Mouse (Mus musculus): ENCODE measurements around the gene Npm1. TPM values are rescaled to one million over a fixed set of nuclear protein-coding genes. Genes with fewer than 3 reads are reported as not detected.
A peak's percentile ranks its signal among the peaks of the same experiment; 100 is the strongest.

Gene Npm1
- polyA plus RNA-seq, 1 experiment from 2014 or later = 392 TPM

DNA sequence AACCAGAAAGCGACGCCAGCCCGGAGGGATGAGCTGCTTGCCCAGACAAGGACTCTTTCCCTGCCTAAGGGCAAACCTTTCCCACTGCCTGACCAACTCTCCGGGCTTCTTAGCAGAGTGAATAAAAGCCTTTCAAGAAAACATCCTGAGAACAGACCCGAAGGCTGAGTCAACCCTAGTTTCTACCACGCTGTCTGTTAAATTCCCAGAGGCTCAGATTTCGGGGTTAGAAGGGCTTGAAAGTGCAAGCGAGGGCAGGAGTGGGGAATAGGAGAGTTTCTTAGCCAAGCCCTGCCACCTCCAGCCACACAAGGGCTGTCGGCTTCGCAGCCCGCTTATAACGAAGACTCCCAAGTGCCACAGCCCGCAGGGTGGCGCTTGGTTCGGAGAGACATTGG, 36.1 kb upstream of the Npm1 start:
- H3K27ac ChIP-seq = no peak overlapping the region
- whole genome bisulfite sequencing = 4% methylated on average over 15 of the region's 15 CpGs
- no peak overlapping the region for H3K4me3 ChIP-seq
- no peaks in the 10 kb centered on the region for H3K9me3 ChIP-seq (replicated peaks)
- no peaks in the 10 kb centered on the region for H3K36me3 ChIP-seq
- no peak overlapping the region for H3K9ac ChIP-seq
- peaks cover 96% of the 10 kb centered on the region for H3K27me3 ChIP-seq
- H3K4me1 ChIP-seq (replicated peaks) = peaks cover 38% of the 10 kb centered on the region
- H3K4me2 ChIP-seq = no peak overlapping the region
- no peak for ATAC-seq (replicated peaks; ENCODE audit: insufficient number of reproducible peaks, insufficient read depth, low FRiP score, low read depth)

DNA sequence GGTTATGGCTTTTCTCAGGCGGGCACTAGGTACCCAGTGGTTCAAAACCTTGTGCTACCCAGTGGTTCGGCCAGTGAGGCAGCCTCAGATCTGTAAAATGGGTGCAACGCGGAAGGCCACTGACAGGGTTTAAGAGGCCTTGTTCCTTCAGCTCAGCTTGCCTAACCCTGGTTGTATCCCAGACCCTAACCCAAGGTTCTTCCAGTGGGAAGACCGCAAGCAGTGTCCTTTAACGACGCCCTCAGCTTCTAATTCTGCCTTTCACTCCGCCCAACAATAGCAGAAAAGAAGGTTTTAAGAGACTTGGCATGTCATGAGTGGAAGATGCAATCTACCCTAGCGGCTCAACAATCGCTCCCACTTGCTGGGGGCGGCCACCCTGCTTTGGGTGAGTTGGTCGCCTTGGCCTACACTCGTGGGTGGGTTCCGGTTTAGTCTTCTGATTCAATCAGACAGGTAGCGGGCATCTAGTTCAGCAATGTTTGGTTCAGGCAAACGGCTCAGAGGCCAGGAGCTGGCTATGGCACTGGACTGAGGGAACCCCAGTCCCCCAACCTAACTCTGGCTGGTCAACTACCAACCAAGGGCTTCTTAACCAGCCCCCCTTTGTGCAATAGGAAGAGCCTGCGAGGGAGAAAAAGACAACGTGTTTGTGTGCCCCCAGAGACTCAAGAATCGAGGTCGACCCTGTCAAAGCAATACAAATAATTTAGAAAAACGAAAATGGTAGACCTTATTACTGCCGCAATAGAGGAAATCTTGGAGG, 35.5 kb upstream of the Npm1 start:
- Histone ChIP-seq H3K4me2 (no peak overlapping the region), H3K9ac (no peak overlapping the region), H3K9me3 (replicated peaks) (no peaks in the 10 kb centered on the region), H3K4me1 (replicated peaks) (peaks cover 32% of the 10 kb centered on the region), H3K36me3 (no peaks in the 10 kb centered on the region), H3K27me3 (peaks cover 96% of the 10 kb centered on the region), H3K4me3 (no peak overlapping the region), H3K27ac (no peak overlapping the region)
- 25% methylated on average over 22 of the region's 22 CpGs for WGBS
- no peak for ATAC-seq (replicated peaks; ENCODE audit: insufficient number of reproducible peaks, insufficient read depth, low FRiP score, low read depth)

DNA sequence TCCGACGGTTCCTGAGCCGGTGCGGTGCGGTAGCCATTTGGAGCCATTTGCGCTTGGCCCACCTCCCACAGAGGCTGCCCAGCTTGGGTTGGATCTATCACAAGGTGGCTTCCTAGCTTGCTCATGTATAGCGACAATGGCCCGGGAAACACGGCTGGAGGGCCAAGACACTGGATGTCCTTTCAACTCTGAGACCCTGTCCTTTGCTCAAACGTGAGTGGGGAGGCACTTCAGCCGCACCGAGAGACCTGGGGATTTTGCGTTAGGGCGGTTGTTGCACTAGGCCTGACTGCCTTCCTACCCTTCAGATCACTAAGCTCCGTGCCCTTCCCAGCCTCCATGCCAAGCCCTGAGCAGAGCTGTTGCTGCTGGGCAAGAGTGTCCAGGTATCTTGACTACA, 34.7 kb upstream of the Npm1 start:
- no peaks in the 10 kb centered on the region for H3K9me3 ChIP-seq (replicated peaks)
- H3K36me3 ChIP-seq = no peaks in the 10 kb centered on the region
- peaks cover 24% of the 10 kb centered on the region for H3K4me1 ChIP-seq (replicated peaks)
- H3K9ac ChIP-seq = no peak overlapping the region
- H3K4me3 ChIP-seq = no peak overlapping the region
- H3K27me3 ChIP-seq = peaks cover 96% of the 10 kb centered on the region
- H3K4me2 ChIP-seq = no peak overlapping the region
- H3K27ac ChIP-seq = no peak overlapping the region
- 22% methylated on average over 15 of the region's 15 CpGs for WGBS
- no peak for ATAC-seq (replicated peaks; ENCODE audit: insufficient number of reproducible peaks, insufficient read depth, low FRiP score, low read depth)

DNA sequence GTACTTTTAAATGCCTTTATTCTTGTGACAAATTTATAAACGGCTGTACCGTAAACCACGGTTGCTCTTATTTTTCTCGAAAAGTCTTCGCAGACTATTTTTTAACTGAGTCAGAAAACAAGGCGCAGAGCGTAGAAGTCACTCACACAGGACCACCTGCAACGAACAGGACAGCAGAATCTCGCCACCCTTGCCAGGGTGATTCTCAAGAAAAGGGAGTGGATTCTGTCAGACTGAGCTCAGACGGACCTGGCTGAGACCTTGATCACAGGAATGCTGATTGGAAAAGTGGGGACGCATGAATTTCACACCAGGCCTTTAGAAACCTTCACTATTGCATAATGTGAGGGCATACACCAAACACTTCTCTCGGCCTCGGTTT, 34.1 kb upstream of the Npm1 start:
- no peak overlapping the region for H3K4me2 ChIP-seq
- H3K9ac ChIP-seq = no peak overlapping the region
- no peaks in the 10 kb centered on the region for H3K36me3 ChIP-seq
- WGBS = 28% methylated on average over 13 of the region's 13 CpGs
- H3K4me1 ChIP-seq (replicated peaks) = peaks cover 19% of the 10 kb centered on the region
- no peaks in the 10 kb centered on the region for H3K9me3 ChIP-seq (replicated peaks)
- no peak for ATAC-seq (replicated peaks; ENCODE audit: insufficient number of reproducible peaks, insufficient read depth, low FRiP score, low read depth)
- H3K27ac ChIP-seq = no peak overlapping the region
- H3K27me3 ChIP-seq = peaks cover 96% of the 10 kb centered on the region
- H3K4me3 ChIP-seq = no peak overlapping the region

DNA sequence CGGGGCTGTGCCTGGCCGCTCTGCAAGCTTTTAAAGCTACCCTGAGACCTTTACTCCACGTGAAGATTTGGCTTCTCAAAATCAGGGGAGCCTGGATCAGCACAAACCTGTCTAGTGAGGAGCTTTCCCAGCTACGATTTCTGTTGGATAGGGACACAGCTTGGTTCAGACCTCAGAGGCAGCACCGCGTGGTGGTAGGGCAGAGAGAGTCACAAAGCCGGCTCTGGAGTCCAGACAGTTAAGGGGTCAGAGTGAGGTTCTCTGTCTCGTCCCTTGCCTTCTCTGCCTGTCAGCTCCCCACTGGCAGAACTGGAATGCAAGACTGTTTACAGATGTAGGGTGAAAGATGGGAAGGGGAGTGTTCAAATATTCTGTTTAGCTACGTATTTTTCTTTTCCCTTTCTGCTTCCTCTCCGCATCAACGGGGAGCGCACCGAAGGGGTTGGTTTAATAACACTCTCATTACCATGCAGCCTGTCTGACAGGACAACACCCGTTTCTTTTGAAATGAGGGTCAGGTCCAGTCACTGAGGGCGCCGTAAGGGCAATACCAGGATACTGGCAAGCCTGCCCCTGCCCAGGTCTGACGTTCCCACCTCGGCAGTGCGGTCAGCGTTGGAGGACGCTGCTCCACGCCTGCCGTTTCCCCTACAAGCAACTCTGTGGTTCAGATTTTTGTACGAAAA, 33.6 kb upstream of the Npm1 start:
- Histone ChIP-seq H3K4me3 (no peak overlapping the region), H3K4me1 (replicated peaks) (peaks cover 17% of the 10 kb centered on the region), H3K4me2 (no peak overlapping the region), H3K27me3 (peaks cover 96% of the 10 kb centered on the region), H3K9ac (no peak overlapping the region), H3K9me3 (replicated peaks) (no peaks in the 10 kb centered on the region), H3K27ac (no peak overlapping the region), H3K36me3 (no peaks in the 10 kb centered on the region)
- 12% methylated on average over 24 of the region's 24 CpGs for WGBS
- ATAC-seq (replicated peaks; ENCODE audit: insufficient number of reproducible peaks, insufficient read depth, low FRiP score, low read depth) = no peak

DNA sequence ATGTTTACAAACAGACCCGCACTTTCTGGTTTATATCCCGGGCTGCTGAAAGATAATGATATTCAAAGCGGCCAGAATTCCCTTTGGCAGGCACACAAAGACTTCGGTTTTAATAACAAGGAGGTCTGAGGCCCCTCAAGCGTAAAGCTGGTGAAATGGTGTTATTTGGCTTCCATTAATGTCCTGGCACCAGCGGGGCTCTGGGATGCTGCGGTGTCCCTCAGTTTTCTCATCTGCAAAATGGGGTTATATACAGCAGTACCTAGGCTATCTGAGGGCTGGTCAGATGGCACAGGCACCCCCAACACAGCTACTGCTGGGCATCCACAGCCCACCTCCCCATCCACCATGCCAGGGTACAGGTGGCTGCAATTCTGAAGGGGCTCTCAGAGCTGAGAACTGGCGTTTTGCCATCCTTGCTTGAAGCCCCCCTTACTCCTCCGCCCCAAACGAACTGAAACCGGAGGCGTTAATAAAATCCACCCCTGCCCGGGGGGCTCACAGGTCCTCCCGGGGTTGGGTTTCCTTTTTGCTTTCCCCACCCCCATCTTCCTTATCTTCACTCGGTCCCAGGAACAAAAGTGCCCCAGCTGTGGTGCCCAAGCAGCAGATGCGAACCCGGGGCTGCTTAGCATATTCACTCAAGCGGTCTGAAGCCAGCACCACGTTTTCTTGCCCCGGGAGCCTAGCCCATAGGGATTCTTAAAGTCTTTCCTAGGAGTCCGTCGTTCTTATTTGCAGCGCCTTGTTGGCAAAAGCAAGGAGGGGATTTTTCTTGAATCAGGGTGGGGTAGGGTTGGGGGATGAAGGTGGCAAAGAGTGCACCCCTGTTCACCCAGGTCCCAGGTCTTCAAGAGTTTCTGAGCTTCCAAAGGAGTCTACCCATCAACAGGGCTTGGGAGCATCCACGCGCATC, 32.8 kb upstream of the Npm1 start:
- H3K4me1 ChIP-seq (replicated peaks) = peaks cover 9% of the 10 kb centered on the region
- H3K9me3 ChIP-seq (replicated peaks) = no peaks in the 10 kb centered on the region
- H3K9ac ChIP-seq = no peak overlapping the region
- H3K4me2 ChIP-seq = no peak overlapping the region
- H3K4me3 ChIP-seq = no peak overlapping the region
- no peak for ATAC-seq (replicated peaks; ENCODE audit: insufficient number of reproducible peaks, insufficient read depth, low FRiP score, low read depth)
- no peak overlapping the region for H3K27ac ChIP-seq
- WGBS = 4% methylated on average over 25 of the region's 25 CpGs
- no peaks in the 10 kb centered on the region for H3K36me3 ChIP-seq
- peaks cover 96% of the 10 kb centered on the region for H3K27me3 ChIP-seq

DNA sequence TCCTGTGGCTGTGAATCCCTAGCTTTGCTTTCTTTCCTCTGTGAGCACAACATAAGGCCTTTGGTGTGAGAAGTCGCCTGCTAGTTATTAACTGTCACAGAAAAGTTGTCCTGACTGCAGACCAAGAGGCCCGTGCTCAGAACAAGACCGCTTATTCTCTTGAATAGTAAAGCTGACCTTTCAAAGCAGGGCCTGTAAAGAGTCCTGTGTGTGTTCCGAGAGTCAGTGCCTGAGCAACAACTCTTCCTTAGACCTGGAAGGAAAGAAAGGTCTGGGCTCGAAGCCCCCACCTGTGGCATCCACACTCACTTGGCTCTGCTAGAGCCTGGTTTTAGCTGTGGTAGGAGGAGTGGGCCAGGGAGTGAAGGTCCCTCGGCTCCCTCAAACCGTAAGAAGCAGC, 32.1 kb upstream of the Npm1 start:
- Histone ChIP-seq H3K9me3 (replicated peaks) (no peaks in the 10 kb centered on the region), H3K27me3 (peaks cover 96% of the 10 kb centered on the region), H3K4me1 (replicated peaks) (peaks cover 2% of the 10 kb centered on the region), H3K27ac (no peak overlapping the region), H3K9ac (no peak overlapping the region), H3K4me3 (no peak overlapping the region), H3K36me3 (no peaks in the 10 kb centered on the region), H3K4me2 (no peak overlapping the region)
- no peak for ATAC-seq (replicated peaks; ENCODE audit: insufficient number of reproducible peaks, insufficient read depth, low FRiP score, low read depth)
- 27% methylated on average over 7 of the region's 7 CpGs for whole genome bisulfite sequencing

DNA sequence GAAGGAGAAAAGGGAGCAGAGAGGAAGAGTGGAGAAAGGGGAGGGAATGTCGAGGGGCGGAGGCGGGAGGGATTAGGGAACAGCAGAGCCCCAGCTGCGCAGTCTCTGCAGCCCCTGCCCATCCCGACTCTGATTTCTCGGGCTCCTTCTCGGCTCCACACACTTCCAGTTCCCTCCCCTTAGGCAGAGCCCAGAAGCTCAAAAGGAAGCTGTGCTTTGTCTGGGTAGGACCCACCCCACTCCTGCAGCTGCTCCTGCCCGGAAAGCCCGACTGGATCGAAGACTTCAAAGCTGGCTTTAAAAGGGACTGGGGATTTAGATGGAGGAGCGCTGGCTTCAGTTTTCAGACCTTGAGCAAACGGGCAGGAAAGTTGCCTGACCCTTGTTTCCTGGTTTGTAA, 30.7 kb upstream of the Npm1 start:
- 0 out of 2 replicates have a peak overlapping the region, but pooled peaks have one; percentile 5 for H3K4me3 ChIP-seq
- ATAC-seq (replicated peaks; ENCODE audit: insufficient number of reproducible peaks, insufficient read depth, low FRiP score, low read depth) = no peak
- H3K36me3 ChIP-seq = no peaks in the 10 kb centered on the region
- no peaks in the 10 kb centered on the region for H3K9me3 ChIP-seq (replicated peaks)
- H3K4me2 ChIP-seq = no peak overlapping the region
- peaks cover 84% of the 10 kb centered on the region for H3K27me3 ChIP-seq
- H3K27ac ChIP-seq = no peak overlapping the region
- WGBS = 1% methylated on average over 12 of the region's 12 CpGs
- H3K4me1 ChIP-seq (replicated peaks) = no peaks in the 10 kb centered on the region
- H3K9ac ChIP-seq = no peak overlapping the region

DNA sequence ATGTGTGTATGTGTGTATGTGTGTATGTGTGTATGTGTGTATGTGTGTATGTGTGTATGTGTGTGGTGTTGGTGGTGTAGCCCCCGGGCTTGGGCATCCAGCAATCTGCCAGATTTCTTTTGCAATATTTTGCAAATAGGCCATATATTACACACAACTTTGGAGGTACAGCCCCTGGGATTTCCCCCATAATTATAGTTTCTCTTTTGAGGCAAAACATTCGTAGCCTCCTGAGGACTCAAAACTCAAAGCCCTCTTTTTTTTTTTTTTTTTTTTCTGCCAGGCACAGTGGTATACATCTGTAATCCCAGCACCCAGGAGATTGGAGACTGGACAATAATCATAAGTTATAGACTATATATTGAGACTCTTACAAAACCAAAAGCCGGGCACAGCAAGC, 18.8 kb upstream of the Npm1 start:
- no peak overlapping the region for H3K4me2 ChIP-seq
- no peak overlapping the region for H3K27ac ChIP-seq
- no peaks in the 10 kb centered on the region for H3K36me3 ChIP-seq
- peaks cover 21% of the 10 kb centered on the region for H3K27me3 ChIP-seq
- WGBS = 82% methylated on average over 3 of the region's 3 CpGs
- 0 out of 2 replicates have a peak, but pooled peaks cover 8% of the 10 kb centered on the region for H3K4me1 ChIP-seq (replicated peaks)
- no peak for ATAC-seq (replicated peaks; ENCODE audit: insufficient number of reproducible peaks, insufficient read depth, low FRiP score, low read depth)
- H3K4me3 ChIP-seq = no peak overlapping the region
- H3K9ac ChIP-seq = no peak overlapping the region
- no peaks in the 10 kb centered on the region for H3K9me3 ChIP-seq (replicated peaks)

DNA sequence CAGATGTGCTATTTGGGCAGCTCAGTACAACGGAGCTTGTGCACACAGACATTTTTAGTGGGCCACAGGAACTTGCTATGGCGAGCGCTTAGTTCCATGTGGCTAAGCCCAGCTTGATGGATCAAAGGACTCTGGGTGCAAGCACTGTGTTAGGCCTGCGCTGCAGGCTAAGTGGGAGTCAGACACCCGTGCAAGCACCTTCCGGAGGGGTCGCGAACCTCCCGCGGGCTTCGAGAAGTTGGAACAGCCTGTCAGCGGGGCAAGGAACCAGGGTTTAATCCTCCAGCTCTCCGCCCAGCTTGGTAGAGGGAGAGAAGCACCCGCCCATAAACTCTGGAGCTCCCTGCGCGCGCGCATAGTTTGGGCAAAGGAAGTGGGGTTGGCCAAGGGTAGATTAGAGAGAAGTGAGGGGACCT, 17.7 kb upstream of the Npm1 start:
- Histone ChIP-seq H3K4me3 (peak overlapping the region; percentile 33), H3K27me3 (peaks cover 24% of the 10 kb centered on the region), H3K4me1 (replicated peaks) (0 out of 2 replicates have a peak, but pooled peaks cover 8% of the 10 kb centered on the region), H3K9ac (0 out of 2 replicates have a peak overlapping the region, but pooled peaks have one; percentile 21), H3K4me2 (peak overlapping the region; percentile 61), H3K36me3 (no peaks in the 10 kb centered on the region), H3K9me3 (replicated peaks) (no peaks in the 10 kb centered on the region), H3K27ac (no peak overlapping the region)
- WGBS = 3% methylated on average over 18 of the region's 18 CpGs
- ATAC-seq (replicated peaks; ENCODE audit: insufficient number of reproducible peaks, insufficient read depth, low FRiP score, low read depth) = no peak

DNA sequence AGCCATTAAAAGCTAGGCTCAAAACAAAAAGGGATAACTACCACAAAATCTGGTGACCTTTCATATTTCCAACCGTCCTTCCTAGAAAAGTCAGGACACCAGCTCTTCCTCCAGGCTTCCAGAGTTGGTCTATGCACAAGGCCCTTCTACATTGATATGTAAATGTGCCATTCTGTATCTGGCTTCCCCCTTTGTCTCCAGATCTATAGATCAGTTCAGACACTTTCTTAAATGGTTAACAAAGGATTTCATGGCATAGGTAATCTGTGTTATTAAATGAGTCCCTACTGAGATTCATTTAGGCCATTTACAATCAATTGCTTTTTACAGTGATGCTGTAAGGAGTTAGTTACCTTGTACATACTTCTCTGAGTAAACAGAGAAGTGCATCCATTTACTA, 16.8 kb upstream of the Npm1 start:
- H3K9ac ChIP-seq = no peak overlapping the region
- no peaks in the 10 kb centered on the region for H3K9me3 ChIP-seq (replicated peaks)
- no peaks in the 10 kb centered on the region for H3K36me3 ChIP-seq
- peaks cover 31% of the 10 kb centered on the region for H3K27me3 ChIP-seq
- H3K4me2 ChIP-seq = no peak overlapping the region
- H3K27ac ChIP-seq = no peak overlapping the region
- 54% methylated on average over 1 of the region's 1 CpGs for WGBS
- no peak for ATAC-seq (replicated peaks; ENCODE audit: insufficient number of reproducible peaks, insufficient read depth, low FRiP score, low read depth)
- H3K4me3 ChIP-seq = no peak overlapping the region
- 0 out of 2 replicates have a peak, but pooled peaks cover 8% of the 10 kb centered on the region for H3K4me1 ChIP-seq (replicated peaks)
